8 mouse cellular contexts compared by ENCODE assay signal in the genomic region with DNA sequence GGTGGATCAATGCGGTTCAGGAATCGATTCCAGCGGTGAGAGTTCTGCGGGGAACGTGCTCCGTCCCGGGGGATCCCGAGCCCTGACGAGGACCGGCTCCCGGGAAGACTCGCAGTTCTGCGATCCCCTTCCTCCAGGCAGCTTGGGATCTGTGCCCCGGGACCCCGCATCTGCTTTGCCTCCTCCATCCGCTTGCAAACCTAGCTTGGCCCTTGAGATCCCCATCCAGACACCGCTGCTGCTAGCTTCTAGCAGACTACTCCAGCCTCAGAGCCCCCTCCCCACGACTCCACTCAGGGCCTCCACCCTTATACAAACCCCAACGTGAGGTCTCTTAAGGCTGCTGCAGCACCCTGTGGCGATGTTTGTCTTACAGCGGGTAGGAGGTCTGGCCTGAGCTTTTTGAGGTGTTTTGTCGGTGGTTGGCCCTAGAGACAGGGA. TPM values are rescaled to one million over a fixed set of nuclear protein-coding genes. Genes with fewer than 3 reads are reported as not detected.
DNase-seq lines count a peak whose midpoint lies in the region; ATAC-seq and TF ChIP-seq lines count a peak whose summit lies in the region.

No protein-coding gene starts in this region.

- no peak for DNase-seq in kidney, adult 18-20 months
- DNase-seq in Patski (ENCODE audit: low read depth, low spot score): no peak
- no peak for DNase-seq in liver, embryonic 11.5 days (ENCODE audit: low spot score)
- DNase-seq in stomach, postnatal 0 days (ENCODE audit: low spot score): no peak
- DNase-seq in layer of hippocampus, postnatal 25 days (ENCODE audit: extremely low spot score in 1 of 2, low spot score in 1 of 2): no peak
- DNase-seq in kidney, adult 8-10 months: no peak

- no peak for TF ChIP-seq CTCF in Patski (IDR thresholded peaks at IDR 0.05)
- no peak for TF ChIP-seq CTCF in stomach, postnatal 0 days (IDR thresholded peaks at IDR 0.05; ENCODE audit: low read depth)

- peak overlapping the region; percentile 94 for H3K4me3 ChIP-seq in kidney, embryonic 15.5 days (replicated peaks)
- H3K4me3 ChIP-seq in forebrain, embryonic 12.5 days (replicated peaks): peak overlapping the region; percentile 86
- peak overlapping the region; percentile 75 for H3K4me3 ChIP-seq in liver, embryonic 11.5 days (ENCODE audit: low read depth, low read length)
- peak overlapping the region; percentile 81 for H3K4me3 ChIP-seq in stomach, postnatal 0 days (ENCODE audit: low read depth, low read length)

- H3K4me2 ChIP-seq in kidney, embryonic 15.5 days: peak overlapping the region; percentile 87
- peak overlapping the region; percentile 91 for H3K4me2 ChIP-seq in forebrain, embryonic 12.5 days
- H3K4me2 ChIP-seq in liver, embryonic 11.5 days: peak overlapping the region; percentile 82
- H3K4me2 ChIP-seq in stomach, postnatal 0 days (replicated peaks; ENCODE audit: low read depth): peak overlapping the region; percentile 89

- no peak for TF ChIP-seq EP300 in stomach, postnatal 0 days (optimal IDR thresholded peaks at IDR 0.05)

- no peaks in the 10 kb centered on the region for H3K27me3 ChIP-seq in kidney, embryonic 15.5 days
- no peaks in the 10 kb centered on the region for H3K27me3 ChIP-seq in Patski
- no peaks in the 10 kb centered on the region for H3K27me3 ChIP-seq in forebrain, embryonic 12.5 days
- no peaks in the 10 kb centered on the region for H3K27me3 ChIP-seq in liver, embryonic 11.5 days (replicated peaks; ENCODE audit: control insufficient read depth, insufficient read depth, low read length)
- no peaks in the 10 kb centered on the region for H3K27me3 ChIP-seq in stomach, postnatal 0 days (ENCODE audit: control insufficient read depth, insufficient read depth, low read length)

- CTCF ChIA-PET in Patski (lab: Charles Lee): no interaction called here

- no peaks in the 10 kb centered on the region for H3K36me3 ChIP-seq in kidney, embryonic 15.5 days
- H3K36me3 ChIP-seq in forebrain, embryonic 12.5 days (replicated peaks): no peaks in the 10 kb centered on the region
- H3K36me3 ChIP-seq in liver, embryonic 11.5 days (ENCODE audit: control insufficient read depth, insufficient read depth, low read length): no peaks in the 10 kb centered on the region
- H3K36me3 ChIP-seq in stomach, postnatal 0 days (ENCODE audit: control insufficient read depth, insufficient read depth, low read length): no peaks in the 10 kb centered on the region

- peak; percentile 44 for ATAC-seq in kidney, embryonic 15.5 days (replicated peaks; ENCODE audit: low FRiP score)
- peak; percentile 27 for ATAC-seq in Patski
- peak; percentile 49 for ATAC-seq in forebrain, embryonic 12.5 days (ENCODE audit: low FRiP score)
- ATAC-seq in liver, embryonic 11.5 days (replicated peaks; ENCODE audit: low FRiP score): peak; percentile 19
- ATAC-seq in stomach, postnatal 0 days (ENCODE audit: low FRiP score, low TSS enrichment): no peak; the same call in 1 of the 2 replicates

- peaks cover 34% of the 10 kb centered on the region for H3K4me1 ChIP-seq in kidney, embryonic 15.5 days
- H3K4me1 ChIP-seq in forebrain, embryonic 12.5 days: peaks cover 24% of the 10 kb centered on the region
- H3K4me1 ChIP-seq in liver, embryonic 11.5 days (replicated peaks; ENCODE audit: control insufficient read depth, insufficient read depth, low read length): peaks cover 17% of the 10 kb centered on the region
- H3K4me1 ChIP-seq in stomach, postnatal 0 days (replicated peaks; ENCODE audit: control insufficient read depth, insufficient read depth): no peaks in the 10 kb centered on the region

- no peaks in the 10 kb centered on the region for H3K9me3 ChIP-seq in kidney, embryonic 15.5 days (replicated peaks)
- no peaks in the 10 kb centered on the region for H3K9me3 ChIP-seq in forebrain, embryonic 12.5 days
- no peaks in the 10 kb centered on the region for H3K9me3 ChIP-seq in liver, embryonic 11.5 days (ENCODE audit: control insufficient read depth, low read length)
- no peaks in the 10 kb centered on the region for H3K9me3 ChIP-seq in stomach, postnatal 0 days (ENCODE audit: control insufficient read depth, low read length)

- H3K9ac ChIP-seq in kidney, embryonic 15.5 days: peak overlapping the region; percentile 96
- peak overlapping the region; percentile 90 for H3K9ac ChIP-seq in forebrain, embryonic 12.5 days
- H3K9ac ChIP-seq in liver, embryonic 11.5 days (ENCODE audit: low read depth, low read length): peak overlapping the region; percentile 73
- H3K9ac ChIP-seq in stomach, postnatal 0 days (ENCODE audit: low read length): peak overlapping the region; percentile 83

- peak overlapping the region; percentile 87 for H3K27ac ChIP-seq in kidney, embryonic 15.5 days
- peak overlapping the region; percentile 86 for H3K27ac ChIP-seq in forebrain, embryonic 12.5 days
- H3K27ac ChIP-seq in liver, embryonic 11.5 days (ENCODE audit: low read depth, low read length): peak overlapping the region; percentile 62
- H3K27ac ChIP-seq in stomach, postnatal 0 days (replicated peaks): peak overlapping the region; percentile 80

- under 1% methylated on average over 22 of the region's 22 CpGs for WGBS in kidney, embryonic 15.5 days
- 0% methylated on average over 22 of the region's 22 CpGs for WGBS in forebrain, embryonic 12.5 days
- WGBS in liver, embryonic 11.5 days: under 1% methylated on average over 22 of the region's 22 CpGs
- WGBS in stomach, postnatal 0 days: 0% methylated on average over 22 of the region's 22 CpGs

- POLR2A ChIA-PET in Patski (lab: Charles Lee): interaction anchor here (0.7 kb wide), 1 partner anchor 25 kb away, joined by 3 read pairs; no protein-coding TSS in a partner anchor

- in situ Hi-C loops in Patski (cut with MboI; ENCODE audit: low pct_unique_long_range_greater_than_20kb): no loop called here

RNA-seq across cellular contexts. Expression of a gene that starts 0.5 kb away (rescaled TPM):
- polyA plus RNA-seq in kidney, embryonic 15.5 days (2015; fragmentation: Nextera tagmentation; extraction: Ambion mirVana): 36.6 and 38.0 TPM in 2 replicates
- 31.4 TPM for polyA plus RNA-seq in Patski (2021)
- polyA plus RNA-seq in forebrain, embryonic 12.5 days (2016; fragmentation: Nextera tagmentation; extraction: Ambion mirVana): 57.7 and 59.9 TPM in 2 replicates
- polyA plus RNA-seq in liver, embryonic 11.5 days (2014; fragmentation: Nextera tagmentation; extraction: Ambion mirVana): 16.3 and 17.1 TPM in 2 replicates
- 19.1 and 21.3 TPM in 2 replicates for polyA plus RNA-seq in stomach, postnatal 0 days (2015; fragmentation: Nextera tagmentation; extraction: Ambion mirVana)
- total RNA-seq in layer of hippocampus, postnatal 25 days (2021): 100 to 1,000 TPM; 342 to 379 TPM
